Mouse (Mus musculus): ENCODE measurements around the gene Mfn1.

DNA sequence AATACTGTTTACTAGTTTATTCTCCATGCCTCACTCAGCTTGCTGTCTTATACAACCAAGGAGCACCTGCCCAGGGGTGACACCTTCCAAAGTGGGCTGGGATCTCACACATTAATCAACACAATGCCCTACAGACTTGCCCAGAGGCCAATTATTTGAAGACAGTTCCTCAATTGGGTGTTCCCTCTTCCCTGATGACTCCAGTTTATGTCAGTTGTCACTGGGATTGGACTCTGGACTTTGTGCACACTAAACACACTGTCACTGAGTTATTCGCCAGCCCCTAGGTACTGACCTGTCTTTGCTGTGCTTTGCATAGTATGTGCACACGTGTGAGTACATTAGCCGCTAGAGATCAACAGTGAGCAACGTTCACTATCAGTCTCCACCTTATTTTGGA, 2.1 kb upstream of the Mfn1 start:
- TF ChIP-seq CTCF (IDR thresholded peaks at IDR 0.05; ENCODE audit: borderline replicate concordance, insufficient read depth, low read depth, low read length) (no peak), POLR2A (IDR thresholded peaks at IDR 0.05; ENCODE audit: borderline replicate concordance, insufficient read depth, low read length) (no peak)

Measured in cerebellum, adult 2 months (tissue).